ENCODE assay signal across 8 mouse cellular contexts in genomic region chr2:31246251-31246971, GRCm38 (mm10). TPM values are rescaled to one million over a fixed set of nuclear protein-coding genes. Genes with fewer than 3 reads are reported as not detected.
DNase-seq lines count a peak whose midpoint lies in the region; ATAC-seq and TF ChIP-seq lines count a peak whose summit lies in the region.

No protein-coding gene starts in this region.

- peak overlapping the region; percentile 6 for H3K27ac ChIP-seq in cerebellum, adult 2 months (ENCODE audit: insufficient read depth, low read length)
- H3K27ac ChIP-seq in limb, embryonic 14.5 days (replicated peaks; ENCODE audit: low read depth, low read length) = peak overlapping the region; percentile 65

- H3K4me2 ChIP-seq in limb, embryonic 14.5 days (replicated peaks; ENCODE audit: low read depth, low read length, severe bottlenecking) = peak overlapping the region; percentile 91

- 1% methylated on average over 41 of the region's 41 CpGs for WGBS in cerebellum, adult 2 months
- WGBS in limb, embryonic 14.5 days = 2% methylated on average over 26 of the region's 41 CpGs

- H3K4me1 ChIP-seq in cerebellum, adult 2 months (ENCODE audit: control insufficient read depth, insufficient read depth, low read length) = peaks cover 30% of the 10 kb centered on the region
- H3K4me1 ChIP-seq in limb, embryonic 14.5 days (ENCODE audit: control insufficient read depth, insufficient read depth, low read length) = peaks cover 19% of the 10 kb centered on the region

- peak; percentile 34 for DNase-seq in gastrocnemius, postnatal 10 days
- DNase-seq in gastrocnemius, adult 8-10 months (ENCODE audit: low spot score in 2 of 2) = no peak
- peak; percentile 55 for DNase-seq in 3T3-L1 (ENCODE audit: low read depth, low spot score)
- peak; percentile 53 to 64 for DNase-seq in cerebellum, adult 2 months
- DNase-seq in frontal cortex, postnatal 36 days (ENCODE audit: low spot score in 2 of 2) = peak; percentile 47 to 58
- peak; percentile 8 for DNase-seq in limb, embryonic 14.5 days (ENCODE audit: low spot score)
- DNase-seq in retina, postnatal 1 day = peak; percentile 64
- no peak for DNase-seq in urinary bladder, adult 2 months (ENCODE audit: low spot score)

- no peaks in the 10 kb centered on the region for H3K9me3 ChIP-seq in limb, embryonic 14.5 days (ENCODE audit: control insufficient read depth, low read length)

- TF ChIP-seq CTCF in cerebellum, adult 2 months (IDR thresholded peaks at IDR 0.05; ENCODE audit: borderline replicate concordance, insufficient read depth, low read depth, low read length) = no peak

- peak overlapping the region; percentile 90 for H3K9ac ChIP-seq in limb, embryonic 14.5 days (ENCODE audit: low read depth, low read length, severe bottlenecking)

- H3K4me3 ChIP-seq in cerebellum, adult 2 months (replicated peaks; ENCODE audit: insufficient read depth, low read depth, low read length) = peak overlapping the region; percentile 91
- H3K4me3 ChIP-seq in limb, embryonic 14.5 days (replicated peaks; ENCODE audit: low read length) = peak overlapping the region; percentile 89

- H3K27me3 ChIP-seq in cerebellum, adult 2 months (ENCODE audit: control insufficient read depth, insufficient read depth, low read length) = no peaks in the 10 kb centered on the region
- no peaks in the 10 kb centered on the region for H3K27me3 ChIP-seq in limb, embryonic 14.5 days (ENCODE audit: control insufficient read depth, insufficient read depth, low read length)

- peak; percentile 14; the same call in 1 of the 2 replicates for ATAC-seq in limb, embryonic 14.5 days (ENCODE audit: low FRiP score, low read depth)

- 0 out of 2 replicates have a peak, but pooled peaks have one; percentile 14 for TF ChIP-seq POLR2A in cerebellum, adult 2 months (IDR thresholded peaks at IDR 0.05; ENCODE audit: borderline replicate concordance, insufficient read depth, low read length)
- no peak for TF ChIP-seq POLR2A in limb, embryonic 14.5 days (IDR thresholded peaks at IDR 0.05; ENCODE audit: borderline replicate concordance, extremely low read depth, insufficient read depth, insufficient read length)

- H3K36me3 ChIP-seq in limb, embryonic 14.5 days (ENCODE audit: control insufficient read depth, insufficient read depth, low read length) = no peaks in the 10 kb centered on the region; the same call in 1 of the 2 replicates

RNA-seq across cellular contexts. Expression of gene Ncs1, which starts 0.8 kb away (rescaled TPM):
- total RNA-seq in gastrocnemius, postnatal 10 days (2021) = 10 to 100 TPM; 17.6 to 18.6 TPM
- total RNA-seq in gastrocnemius, adult 8-10 months (2022) = 1 to 10 TPM; 5.6 to 7.9 (median 6.2) TPM
- polyA plus RNA-seq in cerebellum, adult 2 months (2012; rRNA removed) = 118 and 126 TPM in 2 replicates
- polyA plus RNA-seq in limb, embryonic 14.5 days (2012; rRNA removed) = 20.5 and 27.3 TPM in 2 replicates
- polyA plus RNA-seq in limb, embryonic 14.5 days (2014; fragmentation: Nextera tagmentation; extraction: Ambion mirVana) = 45.1 and 46.2 TPM in 2 replicates
- polyA plus RNA-seq in urinary bladder, adult 2 months (2012; rRNA removed) = 6.4 and 8.7 TPM in 2 replicates

Comparison
In these comparisons a context has a peak if more than half of its experiments do, and no peak if none do; other contexts are left out.
1. DNase-seq: peak in gastrocnemius, postnatal 10 days (single experiment), 3T3-L1 (single experiment), cerebellum, adult 2 months (2 of 2), frontal cortex, postnatal 36 days (2 of 2), limb, embryonic 14.5 days (single experiment) and retina, postnatal 1 day (single experiment); none in gastrocnemius, adult 8-10 months (0 of 2) and urinary bladder, adult 2 months (single experiment).